ENCODE assay signal across 8 mouse cellular contexts in the genomic region with DNA sequence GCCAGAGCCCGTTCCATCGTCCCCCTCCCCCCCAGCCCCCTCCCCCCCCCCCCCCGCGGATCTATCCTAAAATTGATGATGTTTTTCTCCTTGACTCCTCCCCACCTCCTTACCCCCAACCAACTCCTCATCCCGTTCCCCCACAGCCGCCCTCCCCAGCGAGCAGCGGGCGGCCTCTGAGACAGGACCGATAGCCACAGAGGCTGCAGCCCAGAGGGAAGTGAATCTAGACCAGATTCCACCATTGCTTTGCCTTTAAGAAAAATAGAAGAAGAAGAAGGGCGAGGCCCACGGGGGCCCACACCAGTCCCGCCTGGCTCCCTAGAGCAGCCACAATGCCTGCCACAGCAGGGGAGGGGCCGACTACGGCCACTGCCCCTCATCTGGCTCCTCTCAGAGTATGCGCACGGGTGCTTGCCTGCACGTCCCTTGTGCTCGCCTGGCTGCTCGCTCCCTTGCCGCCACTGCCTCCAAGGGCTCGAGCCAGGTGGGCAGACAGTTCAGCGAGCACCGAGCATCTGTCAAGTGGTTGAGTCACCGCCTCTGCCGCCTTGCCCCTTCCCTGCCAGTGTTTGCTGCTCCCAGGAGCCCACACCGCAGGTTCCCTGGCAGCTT.
DNase-seq lines count a peak whose midpoint lies in the region; ATAC-seq and TF ChIP-seq lines count a peak whose summit lies in the region.

No protein-coding gene starts in this region.

- H3K4me1 ChIP-seq in liver, embryonic 12.5 days: no peaks in the 10 kb centered on the region
- H3K4me1 ChIP-seq in embryonic facial prominence, embryonic 12.5 days: no peaks in the 10 kb centered on the region
- no peaks in the 10 kb centered on the region for H3K4me1 ChIP-seq in intestine, postnatal 0 days (replicated peaks; ENCODE audit: control insufficient read depth, insufficient read depth, low read length)
- no peaks in the 10 kb centered on the region for H3K4me1 ChIP-seq in neural tube, embryonic 12.5 days

- H3K4me3 ChIP-seq in liver, embryonic 12.5 days: no peak overlapping the region
- H3K4me3 ChIP-seq in embryonic facial prominence, embryonic 12.5 days: peak overlapping the region; percentile 22
- no peak overlapping the region for H3K4me3 ChIP-seq in intestine, postnatal 0 days (ENCODE audit: low read depth, low read length)
- peak overlapping the region; percentile 22 for H3K4me3 ChIP-seq in neural tube, embryonic 12.5 days

- no peak for DNase-seq in liver
- no peak for DNase-seq in gastrocnemius, adult 18-20 months (ENCODE audit: low spot score)
- DNase-seq in B cell, adult 2 months: no peak
- DNase-seq in cerebellum, adult 9-11 months: no peak

- no peaks in the 10 kb centered on the region for H3K36me3 ChIP-seq in liver, embryonic 12.5 days
- no peaks in the 10 kb centered on the region for H3K36me3 ChIP-seq in embryonic facial prominence, embryonic 12.5 days
- H3K36me3 ChIP-seq in intestine, postnatal 0 days (ENCODE audit: control insufficient read depth, insufficient read depth): no peaks in the 10 kb centered on the region
- no peaks in the 10 kb centered on the region for H3K36me3 ChIP-seq in neural tube, embryonic 12.5 days

- 41% methylated on average over 19 of the region's 27 CpGs for WGBS in liver, embryonic 12.5 days (ENCODE audit: insufficient replicate concordance)
- 43% methylated on average over 23 of the region's 27 CpGs for WGBS in embryonic facial prominence, embryonic 12.5 days
- WGBS in intestine, postnatal 0 days: 44% methylated on average over 20 of the region's 27 CpGs
- 48% methylated on average over 23 of the region's 27 CpGs for WGBS in neural tube, embryonic 12.5 days

- no peaks in the 10 kb centered on the region for H3K27me3 ChIP-seq in liver, embryonic 12.5 days (replicated peaks)
- H3K27me3 ChIP-seq in embryonic facial prominence, embryonic 12.5 days: no peaks in the 10 kb centered on the region
- H3K27me3 ChIP-seq in intestine, postnatal 0 days (replicated peaks; ENCODE audit: control insufficient read depth, insufficient read depth, low read length): no peaks in the 10 kb centered on the region
- H3K27me3 ChIP-seq in neural tube, embryonic 12.5 days (replicated peaks): no peaks in the 10 kb centered on the region

- H3K9me3 ChIP-seq in liver, embryonic 12.5 days (replicated peaks): 0 out of 2 replicates have a peak, but pooled peaks cover 7% of the 10 kb centered on the region
- H3K9me3 ChIP-seq in embryonic facial prominence, embryonic 12.5 days: no peaks in the 10 kb centered on the region
- H3K9me3 ChIP-seq in intestine, postnatal 0 days (ENCODE audit: control insufficient read depth): no peaks in the 10 kb centered on the region
- no peaks in the 10 kb centered on the region for H3K9me3 ChIP-seq in neural tube, embryonic 12.5 days

- no peak for ATAC-seq in liver, embryonic 12.5 days
- ATAC-seq in embryonic facial prominence, embryonic 12.5 days (ENCODE audit: insufficient number of reproducible peaks, insufficient read depth, low FRiP score, low TSS enrichment): no peak
- no peak for ATAC-seq in intestine, postnatal 0 days
- ATAC-seq in neural tube, embryonic 12.5 days (ENCODE audit: low FRiP score, low read depth): peak; percentile 78

- H3K4me2 ChIP-seq in liver, embryonic 12.5 days: 0 out of 2 replicates have a peak overlapping the region, but pooled peaks have one; percentile 8
- peak overlapping the region; percentile 42 for H3K4me2 ChIP-seq in embryonic facial prominence, embryonic 12.5 days (replicated peaks)
- H3K4me2 ChIP-seq in intestine, postnatal 0 days (replicated peaks; ENCODE audit: low read depth): peak overlapping the region; percentile 53
- H3K4me2 ChIP-seq in neural tube, embryonic 12.5 days (replicated peaks): peak overlapping the region; percentile 53

- H3K27ac ChIP-seq in liver, embryonic 12.5 days: no peak overlapping the region
- H3K27ac ChIP-seq in embryonic facial prominence, embryonic 12.5 days: no peak overlapping the region
- H3K27ac ChIP-seq in intestine, postnatal 0 days (ENCODE audit: low read depth, low read length): no peak overlapping the region
- H3K27ac ChIP-seq in neural tube, embryonic 12.5 days: no peak overlapping the region

- H3K9ac ChIP-seq in liver, embryonic 12.5 days: no peak overlapping the region
- no peak overlapping the region for H3K9ac ChIP-seq in embryonic facial prominence, embryonic 12.5 days
- H3K9ac ChIP-seq in intestine, postnatal 0 days (ENCODE audit: low read depth, low read length): no peak overlapping the region
- no peak overlapping the region; the same call in 1 of the 2 replicates for H3K9ac ChIP-seq in neural tube, embryonic 12.5 days

- TF ChIP-seq CTCF in intestine, postnatal 0 days (IDR thresholded peaks at IDR 0.05; ENCODE audit: low read depth): no peak

Comparison
In these comparisons a context has a peak if more than half of its experiments do, and no peak if none do; other contexts are left out.
1. H3K4me3 ChIP-seq: peak in embryonic facial prominence, embryonic 12.5 days (single experiment) and neural tube, embryonic 12.5 days (single experiment); none in liver, embryonic 12.5 days (single experiment) and intestine, postnatal 0 days (single experiment).
2. Peak in every context shown above with its lines, with median percentiles within 50 percentile points of each other: H3K4me2 ChIP-seq.